Mouse (Mus musculus) erythroblast, embryonic 14.5 days (primary cell): Measurements from ENCODE around the gene Stx8. TPM values are rescaled to one million over a fixed set of nuclear protein-coding genes. Genes with fewer than 3 reads are reported as not detected.

Experiments
- H3K27me3 ChIP-seq: 2 replicates; pipeline ENCODE4 v1.6.1; 2012; ENCODE audit warnings: inconsistent platforms; ENCODE audit not compliant: control insufficient read depth
- H3K36me3 ChIP-seq: 2 replicates; pipeline ENCODE4 v1.6.1; 2012; ENCODE audit warnings: mild to moderate bottlenecking, inconsistent platforms; ENCODE audit not compliant: control insufficient read depth
- H3K4me1 ChIP-seq: 2 replicates; pipeline ENCODE4 v1.6.1; 2012; ENCODE audit warnings: inconsistent platforms; ENCODE audit not compliant: control insufficient read depth
- H3K4me3 ChIP-seq: replicated peaks from 2 replicates; pipeline ENCODE3; 2012; ENCODE audit warnings: moderate library complexity, mild to moderate bottlenecking, inconsistent platforms
- H3K9me3 ChIP-seq: 2 replicates; pipeline ENCODE4 v1.6.1; 2012; ENCODE audit warnings: low read length, inconsistent platforms, mixed read lengths; ENCODE audit not compliant: control insufficient read depth
- GATA1 ChIP-seq: IDR thresholded peaks from 2 replicates; pipeline ENCODE4 v1.6.1; 2012; ENCODE audit warnings: low read length, inconsistent platforms, mixed read lengths
- TAL1 ChIP-seq: IDR thresholded peaks from 3 replicates; pipeline ENCODE4 v1.6.1; 2012; ENCODE audit warnings: low read length, inconsistent platforms, mixed read lengths
- polyA plus RNA-seq: library from polyadenylated mRNA; stranded (reverse); fragments of >175 nt; gene quantifications from 2 replicates; pipeline ENCODE4 v1.2.3, GENCODE M21; 2012

Stx8 gene
- polyA plus RNA-seq, 1 experiment, result 0.17 TPM

DNA sequence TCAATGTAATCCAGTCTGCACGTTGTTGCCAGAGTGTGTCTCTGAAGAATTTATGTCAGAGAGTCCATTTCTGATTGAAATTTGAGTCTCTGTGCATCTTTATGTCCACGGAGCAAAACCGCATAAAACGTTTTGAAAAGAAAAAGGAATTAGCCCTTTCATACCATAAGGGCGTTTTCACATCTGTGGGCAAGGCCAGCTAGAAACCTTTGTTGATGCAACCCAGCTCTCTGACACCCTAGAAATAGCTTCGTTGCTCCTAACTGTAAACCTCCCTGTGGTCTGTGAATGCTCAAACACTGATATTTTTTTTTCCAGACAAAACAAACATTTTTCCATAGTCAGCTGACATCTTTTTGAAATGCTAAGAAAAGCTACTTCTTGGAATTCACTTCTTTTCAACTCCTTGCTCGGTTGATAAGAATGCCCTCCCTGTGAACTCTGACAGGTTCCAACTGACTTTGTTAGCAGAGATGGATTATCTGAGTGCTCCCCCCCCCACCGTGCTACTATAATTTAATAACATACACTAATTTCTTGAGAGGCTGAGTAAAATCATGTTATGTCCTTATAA, 40.3 kb downstream of the Stx8 start:
- no peaks in the 10 kb centered on the region for H3K4me1 ChIP-seq
- TF ChIP-seq GATA1 (no peak), TAL1 (no peak)

DNA sequence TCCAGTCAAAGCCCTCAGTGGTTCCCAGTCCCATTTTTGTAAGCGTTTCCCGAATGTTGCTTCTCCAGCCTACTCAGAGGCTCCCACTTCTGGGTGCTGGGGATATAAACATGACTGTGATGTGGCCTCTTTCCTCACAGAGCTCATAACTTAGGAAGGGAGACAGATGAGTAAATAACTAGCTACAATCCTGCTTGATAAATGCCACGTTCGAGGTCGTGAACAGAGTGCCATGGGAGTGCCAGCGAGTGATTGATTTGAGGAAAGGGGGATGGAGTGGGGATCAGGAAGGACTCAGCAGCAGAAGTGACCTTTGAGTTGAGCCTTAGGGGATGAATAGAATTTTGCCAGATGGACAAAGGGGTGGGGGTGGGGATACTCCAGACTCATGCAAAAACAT, 41.7 kb downstream of the Stx8 start:
- no peak overlapping the region for H3K4me3 ChIP-seq
- TF ChIP-seq TAL1 (no peak), GATA1 (no peak)
- H3K4me1 ChIP-seq, result no peaks in the 10 kb centered on the region
- no peaks in the 10 kb centered on the region for H3K27me3 ChIP-seq
- H3K36me3 ChIP-seq, result no peaks in the 10 kb centered on the region
- H3K9me3 ChIP-seq, result no peaks in the 10 kb centered on the region

More for the DNA sequence above, 40.3 kb downstream of the Stx8 start:
- Histone ChIP-seq H3K36me3 (no peaks in the 10 kb centered on the region), H3K9me3 (no peaks in the 10 kb centered on the region), H3K4me3 (no peak overlapping the region), H3K27me3 (no peaks in the 10 kb centered on the region)

DNA sequence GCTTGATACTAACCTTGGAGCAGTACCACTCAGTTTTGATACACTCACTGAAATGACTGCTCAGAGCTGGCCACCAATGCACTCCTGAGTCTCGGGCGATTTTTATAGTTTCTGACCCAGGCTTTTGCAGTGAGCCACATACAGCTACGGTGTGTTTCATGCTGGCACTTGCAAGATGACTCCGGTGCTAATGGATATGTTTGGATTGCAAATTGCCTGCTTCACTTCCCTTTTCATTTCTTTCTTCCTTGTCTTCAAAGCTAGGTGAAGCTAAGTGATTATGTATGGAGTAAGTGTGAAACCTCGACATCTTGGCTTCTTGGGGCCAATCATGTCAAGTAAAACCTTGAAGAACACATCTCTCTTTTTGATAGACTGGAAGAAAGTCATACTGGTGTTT, 43.4 kb downstream of the Stx8 start:
- TF ChIP-seq GATA1 (no peak), TAL1 (no peak)
- H3K4me1 ChIP-seq, result no peaks in the 10 kb centered on the region
- H3K4me3 ChIP-seq, result no peak overlapping the region
- H3K36me3 ChIP-seq, result no peaks in the 10 kb centered on the region
- no peaks in the 10 kb centered on the region for H3K27me3 ChIP-seq
- H3K9me3 ChIP-seq, result no peaks in the 10 kb centered on the region

DNA sequence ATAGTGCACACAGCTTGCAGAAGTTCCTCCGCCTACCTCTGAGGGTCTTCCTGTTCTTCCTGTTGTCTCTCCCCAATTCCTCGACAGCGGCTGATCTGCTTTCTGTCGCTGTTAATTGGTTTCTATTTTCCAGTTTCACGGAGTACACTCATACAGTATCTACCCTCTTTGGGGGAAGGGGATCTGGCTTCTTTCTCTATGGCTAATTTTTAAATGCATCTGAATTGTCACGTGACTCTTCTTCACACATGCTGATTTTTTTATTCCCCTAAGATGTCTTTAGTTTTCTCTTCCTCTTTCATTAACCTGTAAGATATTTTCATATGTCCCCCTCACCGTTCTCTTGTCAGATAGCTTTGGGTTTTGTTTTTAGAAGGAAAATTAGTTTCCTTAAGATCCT, 46.2 kb downstream of the Stx8 start:
- Histone ChIP-seq H3K4me3 (no peak overlapping the region), H3K36me3 (no peaks in the 10 kb centered on the region), H3K4me1 (no peaks in the 10 kb centered on the region), H3K9me3 (no peaks in the 10 kb centered on the region), H3K27me3 (no peaks in the 10 kb centered on the region)
- TF ChIP-seq TAL1, result no peak
- no peak for TF ChIP-seq GATA1

DNA sequence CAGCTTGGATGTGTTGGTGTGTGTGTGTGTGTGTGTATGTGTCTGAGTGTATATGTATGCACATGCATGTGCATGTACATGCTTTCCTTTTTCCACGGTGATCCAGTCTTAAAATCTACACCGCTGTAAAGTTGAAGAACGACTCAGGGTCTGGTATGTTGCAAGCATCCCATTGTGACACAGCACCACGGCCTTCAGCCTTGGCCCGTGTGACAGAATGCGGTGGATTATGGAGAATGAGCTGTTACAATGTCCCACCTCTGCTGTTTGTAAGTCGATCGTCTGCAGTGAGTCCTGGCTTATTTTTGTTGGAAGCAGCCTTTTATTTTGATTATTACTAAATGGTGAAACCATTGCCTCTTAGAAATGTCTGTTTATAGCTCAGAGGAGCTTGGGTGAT, 52.2 kb downstream of the Stx8 start:
- Histone ChIP-seq H3K4me1 (no peaks in the 10 kb centered on the region), H3K36me3 (peaks cover 6% of the 10 kb centered on the region), H3K27me3 (no peaks in the 10 kb centered on the region), H3K9me3 (no peaks in the 10 kb centered on the region), H3K4me3 (no peak overlapping the region)
- TF ChIP-seq GATA1 (no peak), TAL1 (no peak)

- H3K9me3 ChIP-seq, result no peaks in the 10 kb centered on the region
- H3K36me3 ChIP-seq, result peaks cover 6% of the 10 kb centered on the region
- no peaks in the 10 kb centered on the region for H3K4me1 ChIP-seq
- no peak overlapping the region for H3K4me3 ChIP-seq
- no peak for TF ChIP-seq TAL1
- no peak for TF ChIP-seq GATA1
- H3K27me3 ChIP-seq, result no peaks in the 10 kb centered on the region
Measured at GRCm38 (mm10) chr11:68019156-68019555, 53.2 kb downstream of the Stx8 start.

- Histone ChIP-seq H3K4me1 (no peaks in the 10 kb centered on the region), H3K4me3 (no peak overlapping the region), H3K27me3 (no peaks in the 10 kb centered on the region), H3K9me3 (no peaks in the 10 kb centered on the region), H3K36me3 (peaks cover 6% of the 10 kb centered on the region)
- TF ChIP-seq GATA1 (no peak), TAL1 (no peak)
Measured at GRCm38 (mm10) chr11:68021976-68022375, 56.0 kb downstream of the Stx8 start.

DNA sequence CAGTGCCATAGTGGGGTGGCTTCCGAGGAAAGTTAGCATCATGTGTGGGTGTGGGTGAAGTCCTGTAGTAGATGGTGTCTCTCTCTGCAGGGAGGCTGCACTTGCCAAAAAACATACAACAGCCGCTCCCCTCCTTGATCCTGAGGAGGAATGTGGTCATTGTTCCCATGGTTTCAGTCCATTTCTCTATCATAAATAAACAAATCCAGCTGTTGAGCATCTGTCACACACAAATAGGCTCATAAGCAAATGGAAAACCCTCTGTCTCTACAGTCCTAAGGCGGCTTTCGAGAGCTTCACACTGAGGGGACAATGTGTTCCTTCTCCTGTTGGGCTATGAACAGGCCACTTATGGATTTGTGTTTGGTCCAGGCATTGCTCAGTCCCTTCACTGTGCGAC, 56.9 kb downstream of the Stx8 start:
- Histone ChIP-seq H3K4me3 (no peak overlapping the region), H3K9me3 (no peaks in the 10 kb centered on the region), H3K4me1 (peaks cover under 1% of the 10 kb centered on the region; the same call in 1 of the 2 replicates), H3K27me3 (no peaks in the 10 kb centered on the region), H3K36me3 (peaks cover 6% of the 10 kb centered on the region)
- no peak for TF ChIP-seq GATA1

- H3K4me1 ChIP-seq, result peaks cover 9% of the 10 kb centered on the region
- H3K36me3 ChIP-seq, result peaks cover 6% of the 10 kb centered on the region
- H3K4me3 ChIP-seq, result no peak overlapping the region
- no peaks in the 10 kb centered on the region for H3K9me3 ChIP-seq
- no peak for TF ChIP-seq GATA1
- no peak for TF ChIP-seq TAL1
- H3K27me3 ChIP-seq, result no peaks in the 10 kb centered on the region
Measured at GRCm38 (mm10) chr11:68023811-68024369, 57.9 kb downstream of the Stx8 start.

DNA sequence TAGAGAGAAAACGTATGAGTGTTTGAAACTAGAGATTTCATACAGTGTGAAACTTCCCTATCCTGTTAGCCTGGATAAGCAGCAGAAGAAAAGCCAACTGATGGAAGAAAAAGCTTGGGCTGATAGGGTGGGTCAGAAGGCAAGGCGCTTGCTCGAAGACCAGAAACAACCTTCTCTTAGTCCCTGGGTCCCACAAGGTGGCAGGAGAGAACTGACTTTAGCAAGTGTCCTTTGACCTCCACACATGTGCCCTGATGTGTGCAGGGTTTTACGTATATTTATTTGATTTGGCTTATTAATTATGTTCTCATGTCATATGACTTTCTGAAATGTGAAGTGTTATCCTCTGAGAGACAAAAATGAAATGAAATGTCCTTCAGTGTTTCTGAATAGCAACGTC, 60.6 kb downstream of the Stx8 start:
- no peaks in the 10 kb centered on the region for H3K9me3 ChIP-seq
- H3K27me3 ChIP-seq, result no peaks in the 10 kb centered on the region
- TF ChIP-seq TAL1 (no peak), GATA1 (no peak)
- H3K4me3 ChIP-seq, result no peak overlapping the region
- peaks cover 3% of the 10 kb centered on the region; the same call in 1 of the 2 replicates for H3K36me3 ChIP-seq
- peaks cover 13% of the 10 kb centered on the region for H3K4me1 ChIP-seq
